Mouse (Mus musculus) hindbrain, embryonic 10.5 days (tissue): Measurements from ENCODE around the gene Sort1. TPM values are rescaled to one million over a fixed set of nuclear protein-coding genes. Genes with fewer than 3 reads are reported as not detected.

Source experiments
- DNase-seq: peaks from one replicate; pipeline ENCODE4 v3.0.0-alpha.2; 2017; ENCODE audit warnings: low spot score
- H3K27ac ChIP-seq: fragments of 300-500 bp; sonication (generic); 2 replicates; pipeline ENCODE4 v1.5.1; 2016; ENCODE audit warnings: mild to moderate bottlenecking, moderate library complexity
- H3K27me3 ChIP-seq: fragments of 300-500 bp; sonication (generic); 2 replicates; pipeline ENCODE4 v1.6.1; 2016; ENCODE audit warnings: mild to moderate bottlenecking; ENCODE audit not compliant: poor library complexity, insufficient read depth, severe bottlenecking
- H3K36me3 ChIP-seq: fragments of 300-500 bp; sonication (generic); 2 replicates; pipeline ENCODE4 v1.6.1; 2016; ENCODE audit warnings: mild to moderate bottlenecking, moderate library complexity
- H3K4me1 ChIP-seq: fragments of 300-500 bp; sonication (generic); replicated peaks from 2 replicates; pipeline ENCODE4 v1.6.1; 2016; ENCODE audit warnings: mild to moderate bottlenecking
- H3K4me3 ChIP-seq: fragments of 300-500 bp; sonication (generic); 2 replicates; pipeline ENCODE4 v1.5.1; 2016; ENCODE audit warnings: mild to moderate bottlenecking, moderate library complexity
- H3K9me3 ChIP-seq: fragments of 300-500 bp; sonication (generic); 2 replicates; pipeline ENCODE4 v1.6.1; 2016; ENCODE audit warnings: mild to moderate bottlenecking, moderate library complexity
- WGBS: fragments of 180-500 bp; shearing (Covaris S2); methylation state at CpG from one replicate; pipeline ENCODE4 v1.1.7; 2016; 5-methylcytosine and 5-hydroxymethylcytosine counted together
- polyA plus RNA-seq: library from polyadenylated mRNA; unstranded; fragments of >200 nt; fragmentation: Nextera tagmentation; extraction: Ambion mirVana; gene quantifications from 2 replicates; pipeline ENCODE4 v1.2.1, GENCODE M21; 2016

The Sort1 gene
- polyA plus RNA-seq, 1 experiment from 2014 or later, result 19.7 TPM

- Histone ChIP-seq H3K27me3 (no peaks in the 10 kb centered on the region), H3K4me3 (no peak overlapping the region), H3K27ac (no peak overlapping the region), H3K36me3 (no peaks in the 10 kb centered on the region), H3K4me1 (peaks cover 44% of the 10 kb centered on the region), H3K9me3 (no peaks in the 10 kb centered on the region)
- 87% methylated on average over 6 of the region's 6 CpGs for WGBS
- DNase-seq, result no peak
Observed at GRCm38 (mm10) chr3:108300455-108301030, 16.7 kb downstream of the Sort1 start.

GRCm38 (mm10) chr3:108303683-108304082, 19.8 kb downstream of the Sort1 start:
- Histone ChIP-seq H3K36me3 (0 out of 2 replicates have a peak, but pooled peaks cover 1% of the 10 kb centered on the region), H3K4me1 (peaks cover 25% of the 10 kb centered on the region), H3K4me3 (no peak overlapping the region), H3K9me3 (no peaks in the 10 kb centered on the region), H3K27me3 (no peaks in the 10 kb centered on the region), H3K27ac (no peak overlapping the region)
- DNase-seq, result no peak
- 95% methylated on average over 8 of the region's 8 CpGs for WGBS

- 89% methylated on average over 4 of the region's 4 CpGs for WGBS
- DNase-seq, result no peak
- Histone ChIP-seq H3K9me3 (no peaks in the 10 kb centered on the region), H3K27me3 (no peaks in the 10 kb centered on the region), H3K27ac (no peak overlapping the region), H3K36me3 (0 out of 2 replicates have a peak, but pooled peaks cover 5% of the 10 kb centered on the region), H3K4me3 (no peak overlapping the region), H3K4me1 (peaks cover 24% of the 10 kb centered on the region)
Observed at GRCm38 (mm10) chr3:108304747-108305146, 20.9 kb downstream of the Sort1 start.

- Histone ChIP-seq H3K9me3 (no peaks in the 10 kb centered on the region), H3K27ac (peak overlapping the region; percentile 8; the same call in 1 of the 2 replicates), H3K36me3 (peaks cover 20% of the 10 kb centered on the region), H3K27me3 (no peaks in the 10 kb centered on the region), H3K4me1 (peaks cover 24% of the 10 kb centered on the region), H3K4me3 (no peak overlapping the region)
- 82% methylated on average over 3 of the region's 3 CpGs for WGBS
- no peak for DNase-seq
Observed at GRCm38 (mm10) chr3:108306387-108306786, 22.5 kb downstream of the Sort1 start.

GRCm38 (mm10) chr3:108307485-108307884, 23.6 kb downstream of the Sort1 start:
- no peaks in the 10 kb centered on the region for H3K9me3 ChIP-seq
- peaks cover 24% of the 10 kb centered on the region for H3K4me1 ChIP-seq
- peaks cover 29% of the 10 kb centered on the region for H3K36me3 ChIP-seq
- no peak for DNase-seq
- no peaks in the 10 kb centered on the region for H3K27me3 ChIP-seq
- 81% methylated on average over 6 of the region's 6 CpGs for WGBS
- no peak overlapping the region for H3K4me3 ChIP-seq
- no peak overlapping the region for H3K27ac ChIP-seq

GRCm38 (mm10) chr3:108310921-108311341, 27.0 kb downstream of the Sort1 start:
- peaks cover 53% of the 10 kb centered on the region for H3K36me3 ChIP-seq
- H3K4me1 ChIP-seq, result peaks cover 8% of the 10 kb centered on the region
- DNase-seq, result no peak
- no peaks in the 10 kb centered on the region for H3K27me3 ChIP-seq
- H3K4me3 ChIP-seq, result no peak overlapping the region
- no peaks in the 10 kb centered on the region for H3K9me3 ChIP-seq
- H3K27ac ChIP-seq, result no peak overlapping the region

GRCm38 (mm10) chr3:108311688-108312087, 27.8 kb downstream of the Sort1 start:
- Histone ChIP-seq H3K36me3 (peaks cover 54% of the 10 kb centered on the region), H3K4me3 (no peak overlapping the region), H3K9me3 (no peaks in the 10 kb centered on the region), H3K27me3 (no peaks in the 10 kb centered on the region), H3K4me1 (0 out of 2 replicates have a peak, but pooled peaks cover 3% of the 10 kb centered on the region), H3K27ac (no peak overlapping the region)
- DNase-seq, result no peak
- 91% methylated on average over 4 of the region's 4 CpGs for WGBS

GRCm38 (mm10) chr3:108312414-108312813, 28.5 kb downstream of the Sort1 start:
- Histone ChIP-seq H3K4me3 (no peak overlapping the region), H3K27me3 (no peaks in the 10 kb centered on the region), H3K9me3 (no peaks in the 10 kb centered on the region), H3K4me1 (0 out of 2 replicates have a peak, but pooled peaks cover 3% of the 10 kb centered on the region), H3K36me3 (peaks cover 56% of the 10 kb centered on the region), H3K27ac (no peak overlapping the region)
- DNase-seq, result no peak

- H3K4me3 ChIP-seq, result no peak overlapping the region
- no peak overlapping the region for H3K27ac ChIP-seq
- no peak for DNase-seq
- WGBS, result 93% methylated on average over 4 of the region's 4 CpGs
- no peaks in the 10 kb centered on the region for H3K9me3 ChIP-seq
- H3K27me3 ChIP-seq, result no peaks in the 10 kb centered on the region
- H3K36me3 ChIP-seq, result peaks cover 56% of the 10 kb centered on the region
- no peaks in the 10 kb centered on the region for H3K4me1 ChIP-seq
Observed at GRCm38 (mm10) chr3:108313138-108313537, 29.3 kb downstream of the Sort1 start.

- 69% methylated on average over 8 of the region's 8 CpGs for WGBS
- no peaks in the 10 kb centered on the region for H3K9me3 ChIP-seq
- peaks cover 51% of the 10 kb centered on the region for H3K36me3 ChIP-seq
- H3K4me1 ChIP-seq, result no peaks in the 10 kb centered on the region
- H3K27ac ChIP-seq, result no peak overlapping the region
- H3K4me3 ChIP-seq, result no peak overlapping the region
- H3K27me3 ChIP-seq, result no peaks in the 10 kb centered on the region
- no peak for DNase-seq
Observed at GRCm38 (mm10) chr3:108314038-108314675, 30.3 kb downstream of the Sort1 start.

GRCm38 (mm10) chr3:108318517-108318916, 34.6 kb downstream of the Sort1 start:
- no peak for DNase-seq
- peaks cover 25% of the 10 kb centered on the region for H3K36me3 ChIP-seq
- no peak overlapping the region for H3K27ac ChIP-seq
- no peaks in the 10 kb centered on the region for H3K4me1 ChIP-seq
- H3K27me3 ChIP-seq, result no peaks in the 10 kb centered on the region
- H3K9me3 ChIP-seq, result no peaks in the 10 kb centered on the region
- no peak overlapping the region for H3K4me3 ChIP-seq
- 58% methylated on average over 2 of the region's 2 CpGs for WGBS

GRCm38 (mm10) chr3:108321671-108322070, 37.8 kb downstream of the Sort1 start:
- Histone ChIP-seq H3K27ac (no peak overlapping the region), H3K27me3 (no peaks in the 10 kb centered on the region), H3K4me1 (no peaks in the 10 kb centered on the region), H3K36me3 (peaks cover 38% of the 10 kb centered on the region), H3K9me3 (no peaks in the 10 kb centered on the region), H3K4me3 (no peak overlapping the region)
- no peak for DNase-seq
- 83% methylated on average over 4 of the region's 4 CpGs for WGBS

GRCm38 (mm10) chr3:108322136-108322535, 38.3 kb downstream of the Sort1 start:
- WGBS, result 91% methylated on average over 4 of the region's 4 CpGs
- H3K36me3 ChIP-seq, result peaks cover 40% of the 10 kb centered on the region
- DNase-seq, result no peak

More at GRCm38 (mm10) chr3:108322136-108322535, 38.3 kb downstream of the Sort1 start:
- Histone ChIP-seq H3K27me3 (no peaks in the 10 kb centered on the region), H3K27ac (no peak overlapping the region), H3K4me1 (no peaks in the 10 kb centered on the region), H3K9me3 (no peaks in the 10 kb centered on the region), H3K4me3 (no peak overlapping the region)
